Mouse (Mus musculus) lung, postnatal 0 days (tissue): ENCODE results near the gene Nit2. TPM values are rescaled to one million over a fixed set of nuclear protein-coding genes. Genes with fewer than 3 reads are reported as not detected.

Source experiments
- ATAC-seq: fragments of 200-750 bp; cut with Nextera tagmentation; 2 replicates; pipeline ENCODE4 v1.8.0; 2017; ENCODE audit warnings: moderate library complexity
- DNase-seq: peaks from one replicate; pipeline ENCODE4 v3.0.0-alpha.2; 2016; ENCODE audit warnings: low spot score
- H3K27ac ChIP-seq: fragments of 300-500 bp; sonication (generic); 2 replicates; pipeline ENCODE4 v1.5.1; 2014; ENCODE audit warnings: antibody characterized with exemption, mild to moderate bottlenecking, low read length, mixed read lengths
- H3K27me3 ChIP-seq: fragments of 300-500 bp; sonication (generic); replicated peaks from 2 replicates; pipeline ENCODE4 v1.6.1; 2014; ENCODE audit warnings: low read length, mixed read lengths; ENCODE audit not compliant: insufficient read depth
- H3K36me3 ChIP-seq: fragments of 300-500 bp; sonication (generic); 2 replicates; pipeline ENCODE4 v1.6.1; 2014; ENCODE audit warnings: low read length, mixed read lengths; ENCODE audit not compliant: insufficient read depth
- H3K4me1 ChIP-seq: fragments of 300-500 bp; sonication (generic); 2 replicates; pipeline ENCODE4 v1.6.1; 2014; ENCODE audit warnings: antibody characterized with exemption, low read depth, low read length, mixed read lengths; ENCODE audit not compliant: insufficient read depth
- H3K4me2 ChIP-seq: fragments of 300-500 bp; sonication (generic); replicated peaks from 2 replicates; pipeline ENCODE4 v1.6.1; 2014; ENCODE audit warnings: low read depth, mild to moderate bottlenecking, low read length, moderate library complexity, mixed read lengths
- H3K4me3 ChIP-seq: fragments of 300-500 bp; sonication (generic); 2 replicates; pipeline ENCODE4 v1.5.1; 2014; ENCODE audit warnings: low read depth, low read length
- H3K9ac ChIP-seq: fragments of 300-500 bp; sonication (generic); replicated peaks from 2 replicates; pipeline ENCODE4 v1.6.1; 2014; ENCODE audit warnings: low read depth, mild to moderate bottlenecking
- H3K9me3 ChIP-seq: fragments of 300-500 bp; sonication (generic); 2 replicates; pipeline ENCODE4 v1.6.1; 2016; ENCODE audit warnings: low read length, mixed read lengths
- CTCF ChIP-seq: IDR thresholded peaks from 2 replicates; pipeline ENCODE4 v1.5.1; 2016; ENCODE audit warnings: antibody characterized with exemption, mild to moderate bottlenecking
- EP300 ChIP-seq: IDR thresholded peaks from 2 replicates; pipeline ENCODE4 v1.6.1; 2016; ENCODE audit warnings: antibody characterized with exemption, mild to moderate bottlenecking, control low read depth
- WGBS: fragments of 180-500 bp; shearing (Covaris S2); extraction: QIAGEN DNeasy Blood & Tissue Kit; methylation state at CpG from one replicate; pipeline ENCODE4 v1.1.7; 2014; 5-methylcytosine and 5-hydroxymethylcytosine counted together
- polyA plus RNA-seq: library from polyadenylated mRNA; unstranded; fragments of >200 nt; fragmentation: Nextera tagmentation; extraction: Ambion mirVana; gene quantifications from 2 replicates; pipeline ENCODE4 v1.2.1, GENCODE M21; 2015

Gene Nit2
- polyA plus RNA-seq, 1 experiment from 2014 or later, result 35.8 TPM

- TF ChIP-seq CTCF (no peak; the same call in 1 of the 2 replicates), EP300 (no peak)
- Histone ChIP-seq H3K9me3 (no peaks in the 10 kb centered on the region), H3K9ac (peak within 1 kb of the TSS; percentile 94), H3K36me3 (no peaks in the 10 kb centered on the region), H3K4me2 (peak within 1 kb of the TSS; percentile 81), H3K4me1 (peaks cover 10% of the 10 kb centered on the region; the same call in 1 of the 2 replicates), H3K4me3 (peak within 1 kb of the TSS; percentile 99), H3K27me3 (no peaks in the 10 kb centered on the region), H3K27ac (peak within 1 kb of the TSS; percentile 95)
- DNase-seq (peak; percentile 98), ATAC-seq (peak; percentile 99)
- 1% methylated on average over 33 of the region's 37 CpGs for WGBS
These were observed 46.0 kb downstream of the Nit2 start, which contains the start of gene Tomm70a for GRCm38 (mm10) chr16:57120913-57121815. Gene Tomm70a (plus strand): TSS chr16:57121703.

GRCm38 (mm10) chr16:57117562-57117961, 49.6 kb downstream of the Nit2 start:
- 73% methylated on average over 2 of the region's 2 CpGs for WGBS
- no peak for ATAC-seq

GRCm38 (mm10) chr16:57116066-57116465, 51.1 kb downstream of the Nit2 start:
- H3K4me2 ChIP-seq, result no peak overlapping the region
- ATAC-seq (no peak), DNase-seq (peak; percentile 70)
- no peak overlapping the region for H3K27ac ChIP-seq
- no peak overlapping the region for H3K4me3 ChIP-seq
- no peaks in the 10 kb centered on the region for H3K27me3 ChIP-seq
- no peaks in the 10 kb centered on the region for H3K36me3 ChIP-seq
- TF ChIP-seq EP300 (no peak), CTCF (peak; percentile 70)
- H3K9ac ChIP-seq, result no peak overlapping the region
- no peaks in the 10 kb centered on the region for H3K4me1 ChIP-seq
- no peaks in the 10 kb centered on the region for H3K9me3 ChIP-seq

More at GRCm38 (mm10) chr16:57117562-57117961, 49.6 kb downstream of the Nit2 start:
- no peak overlapping the region for H3K4me2 ChIP-seq
- peaks cover under 1% of the 10 kb centered on the region; the same call in 1 of the 2 replicates for H3K4me1 ChIP-seq
- DNase-seq, result no peak
- no peak overlapping the region for H3K4me3 ChIP-seq
- no peaks in the 10 kb centered on the region for H3K36me3 ChIP-seq
- no peaks in the 10 kb centered on the region for H3K27me3 ChIP-seq
- H3K9me3 ChIP-seq, result no peaks in the 10 kb centered on the region
- TF ChIP-seq EP300, result no peak
- no peak for TF ChIP-seq CTCF
- no peak overlapping the region for H3K27ac ChIP-seq
- H3K9ac ChIP-seq, result no peak overlapping the region

Other genes with a start within 250 kb of the Nit2 start
- gene Lnp1, start 239.3 kb downstream of the Nit2 start, polyA plus RNA-seq, result not detected in 2 replicates
- gene Tmem45a2, start 96.0 kb downstream of the Nit2 start, polyA plus RNA-seq, result 0.06 TPM in 1 of 2 replicates, not detected in the other
- gene Tomm70a, start 45.6 kb downstream of the Nit2 start, polyA plus RNA-seq, result 17.2 and 17.7 TPM in 2 replicates
- 22.9 and 23.5 TPM in 2 replicates for gene Tbc1d23, start 64.2 kb upstream of the Nit2 start, polyA plus RNA-seq
- 0.04 TPM in 1 of 2 replicates, not detected in the other for gene Tmem30c, start 125.5 kb upstream of the Nit2 start, polyA plus RNA-seq
- gene Filip1l, start 185.8 kb upstream of the Nit2 start, polyA plus RNA-seq, result 37.7 and 41.6 TPM in 2 replicates